Mouse (Mus musculus) heart, embryonic 11.5 days (tissue): ENCODE measurements around the gene Itpk1. TPM values are rescaled to one million over a fixed set of nuclear protein-coding genes. Genes with fewer than 3 reads are reported as not detected.
A peak's percentile ranks its signal among the peaks of the same experiment; 100 is the strongest.

Experiments used
- ATAC-seq: fragments of 200-750 bp; cut with Nextera tagmentation; replicated peaks from 2 replicates; pipeline ENCODE4 v1.8.0; 2017; ENCODE audit warnings: moderate library complexity; ENCODE audit not compliant: insufficient number of reproducible peaks, low FRiP score, low TSS enrichment
- H3K27ac ChIP-seq: fragments of 300-500 bp; sonication (generic); 2 replicates; pipeline ENCODE4 v1.5.1; 2014; ENCODE audit warnings: mild to moderate bottlenecking, low read depth, low read length
- H3K27me3 ChIP-seq: fragments of 300-500 bp; sonication (generic); 2 replicates; pipeline ENCODE4 v1.6.1; 2014; ENCODE audit warnings: mild to moderate bottlenecking, low read length, mixed read lengths; ENCODE audit not compliant: control insufficient read depth, insufficient read depth
- H3K36me3 ChIP-seq: fragments of 300-500 bp; sonication (generic); 2 replicates; pipeline ENCODE4 v1.6.1; 2014; ENCODE audit warnings: mild to moderate bottlenecking, low read length, moderate library complexity, mixed read lengths; ENCODE audit not compliant: control insufficient read depth, insufficient read depth
- H3K4me1 ChIP-seq: fragments of 300-500 bp; sonication (generic); 2 replicates; pipeline ENCODE4 v1.6.1; 2014; ENCODE audit warnings: low read length; ENCODE audit not compliant: control insufficient read depth, insufficient read depth
- H3K4me2 ChIP-seq: fragments of 300-500 bp; sonication (generic); 2 replicates; pipeline ENCODE4 v1.6.1; 2014; ENCODE audit warnings: mild to moderate bottlenecking, moderate library complexity
- H3K4me3 ChIP-seq: fragments of 300-500 bp; sonication (generic); 2 replicates; pipeline ENCODE4 v1.5.1; 2014; ENCODE audit warnings: low read depth, low read length
- H3K9ac ChIP-seq: fragments of 300-500 bp; sonication (generic); 2 replicates; pipeline ENCODE4 v1.6.1; 2014; ENCODE audit warnings: mild to moderate bottlenecking, low read depth, low read length, moderate library complexity
- H3K9me3 ChIP-seq: fragments of 300-500 bp; sonication (generic); replicated peaks from 2 replicates; pipeline ENCODE4 v1.6.1; 2016; ENCODE audit warnings: low read length; ENCODE audit not compliant: control insufficient read depth
- WGBS: fragments of 180-500 bp; shearing (Covaris S2); extraction: QIAGEN DNeasy Blood & Tissue Kit; methylation state at CpG from one replicate; pipeline ENCODE4 v1.1.7; 2014; ENCODE audit not compliant: insufficient replicate concordance; 5-methylcytosine and 5-hydroxymethylcytosine counted together
- polyA plus RNA-seq: library from polyadenylated mRNA; unstranded; fragments of >200 nt; fragmentation: Nextera tagmentation; extraction: Ambion mirVana; gene quantifications from 2 replicates; pipeline ENCODE4 v1.2.1, GENCODE M21; 2014

The Itpk1 gene
- polyA plus RNA-seq, 1 experiment from 2014 or later = 3.5 TPM

GRCm38 (mm10) chr12:102719552-102720315 is 15.0 kb upstream of the Itpk1 start:
- Histone ChIP-seq H3K27ac (no peak overlapping the region), H3K27me3 (no peaks in the 10 kb centered on the region), H3K9me3 (no peaks in the 10 kb centered on the region), H3K4me3 (no peak overlapping the region), H3K36me3 (no peaks in the 10 kb centered on the region), H3K4me1 (no peaks in the 10 kb centered on the region), H3K4me2 (no peak overlapping the region), H3K9ac (no peak overlapping the region)
- WGBS = 29% methylated on average over 13 of the region's 13 CpGs
- ATAC-seq = no peak

GRCm38 (mm10) chr12:102714654-102715395 is 10.1 kb upstream of the Itpk1 start:
- no peak overlapping the region for H3K27ac ChIP-seq
- WGBS = 78% methylated on average over 10 of the region's 10 CpGs
- H3K36me3 ChIP-seq = no peaks in the 10 kb centered on the region
- H3K9ac ChIP-seq = no peak overlapping the region
- no peak for ATAC-seq
- H3K27me3 ChIP-seq = no peaks in the 10 kb centered on the region
- no peaks in the 10 kb centered on the region for H3K9me3 ChIP-seq
- no peaks in the 10 kb centered on the region for H3K4me1 ChIP-seq
- no peak overlapping the region for H3K4me3 ChIP-seq
- no peak overlapping the region for H3K4me2 ChIP-seq

GRCm38 (mm10) chr12:102714116-102714515 is 9.4 kb upstream of the Itpk1 start:
- no peaks in the 10 kb centered on the region for H3K4me1 ChIP-seq
- ATAC-seq = no peak
- no peaks in the 10 kb centered on the region for H3K36me3 ChIP-seq
- 67% methylated on average over 2 of the region's 2 CpGs for whole genome bisulfite sequencing
- H3K27me3 ChIP-seq = no peaks in the 10 kb centered on the region
- no peak overlapping the region for H3K9ac ChIP-seq
- H3K4me3 ChIP-seq = no peak overlapping the region
- H3K4me2 ChIP-seq = no peak overlapping the region
- no peak overlapping the region for H3K27ac ChIP-seq
- H3K9me3 ChIP-seq = no peaks in the 10 kb centered on the region

- ATAC-seq = no peak
- Histone ChIP-seq H3K4me1 (no peaks in the 10 kb centered on the region), H3K27me3 (no peaks in the 10 kb centered on the region), H3K36me3 (no peaks in the 10 kb centered on the region), H3K4me2 (no peak overlapping the region), H3K4me3 (no peak overlapping the region), H3K9me3 (no peaks in the 10 kb centered on the region), H3K9ac (no peak overlapping the region), H3K27ac (no peak overlapping the region)
- 69% methylated on average over 20 of the region's 20 CpGs for WGBS
Measured at GRCm38 (mm10) chr12:102713153-102713865, 8.6 kb upstream of the Itpk1 start.

GRCm38 (mm10) chr12:102710851-102711375 is 6.2 kb upstream of the Itpk1 start:
- Histone ChIP-seq H3K4me1 (0 out of 2 replicates have a peak, but pooled peaks cover 3% of the 10 kb centered on the region), H3K27ac (no peak overlapping the region), H3K4me3 (no peak overlapping the region), H3K27me3 (0 out of 2 replicates have a peak, but pooled peaks cover 7% of the 10 kb centered on the region), H3K9ac (no peak overlapping the region), H3K36me3 (no peaks in the 10 kb centered on the region), H3K4me2 (no peak overlapping the region), H3K9me3 (no peaks in the 10 kb centered on the region)
- WGBS = 68% methylated on average over 4 of the region's 4 CpGs
- no peak for ATAC-seq

- H3K4me3 ChIP-seq = no peak overlapping the region
- H3K27ac ChIP-seq = no peak overlapping the region
- H3K36me3 ChIP-seq = no peaks in the 10 kb centered on the region
- no peak overlapping the region for H3K9ac ChIP-seq
- no peak for ATAC-seq
- H3K4me1 ChIP-seq = peaks cover 8% of the 10 kb centered on the region; the same call in 1 of the 2 replicates
- peaks cover 7% of the 10 kb centered on the region; the same call in 1 of the 2 replicates for H3K27me3 ChIP-seq
- 82% methylated on average over 5 of the region's 5 CpGs for WGBS
- no peaks in the 10 kb centered on the region for H3K9me3 ChIP-seq
- H3K4me2 ChIP-seq = no peak overlapping the region
Measured at GRCm38 (mm10) chr12:102709896-102710295, 5.2 kb upstream of the Itpk1 start.

- no peak for ATAC-seq
- Histone ChIP-seq H3K9me3 (no peaks in the 10 kb centered on the region), H3K4me3 (no peak overlapping the region), H3K4me1 (peaks cover 14% of the 10 kb centered on the region), H3K36me3 (no peaks in the 10 kb centered on the region), H3K4me2 (peak overlapping the region; percentile 29), H3K27me3 (peaks cover 14% of the 10 kb centered on the region), H3K9ac (no peak overlapping the region), H3K27ac (no peak overlapping the region)
- WGBS = 35% methylated on average over 11 of the region's 11 CpGs
Measured at GRCm38 (mm10) chr12:102708220-102708619, 3.5 kb upstream of the Itpk1 start.

GRCm38 (mm10) chr12:102706833-102707463 is 2.2 kb upstream of the Itpk1 start:
- Histone ChIP-seq H3K4me3 (no peak overlapping the region), H3K9me3 (no peaks in the 10 kb centered on the region), H3K36me3 (no peaks in the 10 kb centered on the region), H3K4me1 (peaks cover 20% of the 10 kb centered on the region), H3K27ac (no peak overlapping the region), H3K9ac (no peak overlapping the region), H3K27me3 (peaks cover 14% of the 10 kb centered on the region), H3K4me2 (no peak overlapping the region)
- 86% methylated on average over 10 of the region's 10 CpGs for WGBS
- no peak for ATAC-seq
